Mouse (Mus musculus): ENCODE results near the gene Zfp446.

Gene Zfp446

GRCm38 (mm10) chr7:12987409-12988189 lies 10.0 kb downstream of the Zfp446 start:
- DNase-seq, result peak; percentile 83

GRCm38 (mm10) chr7:12992222-12992621 lies 14.6 kb downstream of the Zfp446 start:
- DNase-seq, result peak; percentile 60

GRCm38 (mm10) chr7:12993148-12993547 lies 15.5 kb downstream of the Zfp446 start:
- DNase-seq, result no peak

- no peak for DNase-seq
Observed at GRCm38 (mm10) chr7:12995862-12996261, 18.2 kb downstream of the Zfp446 start.

GRCm38 (mm10) chr7:12997230-12997629 lies 19.6 kb downstream of the Zfp446 start:
- DNase-seq, result no peak

- DNase-seq, result no peak
Observed at GRCm38 (mm10) chr7:12998053-12998452, 20.4 kb downstream of the Zfp446 start, which contains the start of gene Slc27a5. Slc27a5 (minus strand) TSS chr7:12998192.

- no peak for DNase-seq
Observed at GRCm38 (mm10) chr7:12998851-12999250, 21.2 kb downstream of the Zfp446 start, which contains the start of gene Trim28. Trim28 (plus strand) TSS chr7:12999114.

- DNase-seq, result no peak
Observed at GRCm38 (mm10) chr7:13001584-13001983, 23.9 kb downstream of the Zfp446 start.

- no peak for DNase-seq
Observed at GRCm38 (mm10) chr7:13003380-13003779, 25.7 kb downstream of the Zfp446 start.

GRCm38 (mm10) chr7:13006011-13006410 lies 28.4 kb downstream of the Zfp446 start:
- no peak for DNase-seq

- no peak for DNase-seq
Observed at GRCm38 (mm10) chr7:13006531-13006930, 28.9 kb downstream of the Zfp446 start.

GRCm38 (mm10) chr7:13007341-13008092 lies 29.9 kb downstream of the Zfp446 start:
- DNase-seq, result no peak

- peak; percentile 92 for DNase-seq
Observed at GRCm38 (mm10) chr7:13009143-13010004, 31.7 kb downstream of the Zfp446 start.

- DNase-seq, result no peak
Observed at GRCm38 (mm10) chr7:13010005-13010908, 32.6 kb downstream of the Zfp446 start, which contains the start of gene Zbtb45. Zbtb45 (minus strand) TSS chr7:13010034.

- DNase-seq, result no peak
Observed at GRCm38 (mm10) chr7:13013671-13014070, 36.0 kb downstream of the Zfp446 start.

- no peak for DNase-seq
Observed at GRCm38 (mm10) chr7:13014275-13014839, 36.7 kb downstream of the Zfp446 start.

- DNase-seq, result no peak
Observed at GRCm38 (mm10) chr7:13015217-13015616, 37.6 kb downstream of the Zfp446 start.

GRCm38 (mm10) chr7:13022773-13023535 lies 45.3 kb downstream of the Zfp446 start:
- peak; percentile 85 for DNase-seq

- DNase-seq, result peak; percentile 96
Observed at GRCm38 (mm10) chr7:13023928-13024731, 46.5 kb downstream of the Zfp446 start.

GRCm38 (mm10) chr7:13024805-13025204 lies 47.2 kb downstream of the Zfp446 start:
- peak; percentile 83 for DNase-seq
